Mouse (Mus musculus): ENCODE data around the gene Afmid. TPM values are rescaled to one million over a fixed set of nuclear protein-coding genes. Genes with fewer than 3 reads are reported as not detected.

Afmid gene
- polyA plus RNA-seq, 1 experiment from 2014 or later: 7.1 TPM

- no peak for ATAC-seq (ENCODE audit: low FRiP score)
- no peak overlapping the region for H3K9ac ChIP-seq
- no peak overlapping the region for H3K4me3 ChIP-seq (replicated peaks; ENCODE audit: low read length)
- no peaks in the 10 kb centered on the region for H3K9me3 ChIP-seq (ENCODE audit: control insufficient read depth, low read length)
- H3K4me1 ChIP-seq (replicated peaks; ENCODE audit: control insufficient read depth, insufficient read depth, low read length): peaks cover 3% of the 10 kb centered on the region; the same call in 1 of the 2 replicates
- 56% methylated on average over 8 of the region's 8 CpGs for WGBS
- no peak for DNase-seq (ENCODE audit: low spot score)
- no peak overlapping the region for H3K27ac ChIP-seq
- H3K36me3 ChIP-seq (replicated peaks; ENCODE audit: control insufficient read depth, insufficient read depth): no peaks in the 10 kb centered on the region
- H3K4me2 ChIP-seq (replicated peaks): no peak overlapping the region
- no peaks in the 10 kb centered on the region for H3K27me3 ChIP-seq (ENCODE audit: control insufficient read depth, insufficient read depth, low read length)
These were observed 6.6 kb upstream of the Afmid start for GRCm38 (mm10) chr11:117819095-117819494.

GRCm38 (mm10) chr11:117820173-117820572, 5.6 kb upstream of the Afmid start:
- no peak overlapping the region for H3K4me2 ChIP-seq (replicated peaks)
- peaks cover 9% of the 10 kb centered on the region for H3K4me1 ChIP-seq (replicated peaks; ENCODE audit: control insufficient read depth, insufficient read depth, low read length)
- 94% methylated on average over 7 of the region's 7 CpGs for WGBS
- no peaks in the 10 kb centered on the region for H3K36me3 ChIP-seq (replicated peaks; ENCODE audit: control insufficient read depth, insufficient read depth)
- ATAC-seq (ENCODE audit: low FRiP score) (no peak), DNase-seq (ENCODE audit: low spot score) (no peak)
- H3K4me3 ChIP-seq (replicated peaks; ENCODE audit: low read length): no peak overlapping the region
- no peak overlapping the region for H3K27ac ChIP-seq
- H3K9me3 ChIP-seq (ENCODE audit: control insufficient read depth, low read length): no peaks in the 10 kb centered on the region
- no peaks in the 10 kb centered on the region for H3K27me3 ChIP-seq (ENCODE audit: control insufficient read depth, insufficient read depth, low read length)
- no peak overlapping the region for H3K9ac ChIP-seq

GRCm38 (mm10) chr11:117821868-117822267, 3.9 kb upstream of the Afmid start:
- H3K4me2 ChIP-seq (replicated peaks): no peak overlapping the region
- 85% methylated on average over 9 of the region's 9 CpGs for WGBS
- ATAC-seq (ENCODE audit: low FRiP score): no peak

GRCm38 (mm10) chr11:117822728-117823241, 2.9 kb upstream of the Afmid start:
- no peaks in the 10 kb centered on the region for H3K36me3 ChIP-seq (replicated peaks; ENCODE audit: control insufficient read depth, insufficient read depth)
- ATAC-seq (ENCODE audit: low FRiP score) (no peak), DNase-seq (ENCODE audit: low spot score) (no peak)
- no peak overlapping the region for H3K27ac ChIP-seq
- no peak overlapping the region for H3K9ac ChIP-seq
- H3K4me2 ChIP-seq (replicated peaks): no peak overlapping the region
- peaks cover 23% of the 10 kb centered on the region for H3K4me1 ChIP-seq (replicated peaks; ENCODE audit: control insufficient read depth, insufficient read depth, low read length)
- H3K4me3 ChIP-seq (replicated peaks; ENCODE audit: low read length): no peak overlapping the region
- H3K9me3 ChIP-seq (ENCODE audit: control insufficient read depth, low read length): no peaks in the 10 kb centered on the region
- 89% methylated on average over 7 of the region's 7 CpGs for WGBS
- no peaks in the 10 kb centered on the region for H3K27me3 ChIP-seq (ENCODE audit: control insufficient read depth, insufficient read depth, low read length)

More at GRCm38 (mm10) chr11:117821868-117822267, 3.9 kb upstream of the Afmid start:
- Histone ChIP-seq H3K36me3 (replicated peaks; ENCODE audit: control insufficient read depth, insufficient read depth) (no peaks in the 10 kb centered on the region), H3K4me3 (replicated peaks; ENCODE audit: low read length) (no peak overlapping the region), H3K4me1 (replicated peaks; ENCODE audit: control insufficient read depth, insufficient read depth, low read length) (peaks cover 23% of the 10 kb centered on the region), H3K9ac (no peak overlapping the region), H3K27ac (no peak overlapping the region), H3K9me3 (ENCODE audit: control insufficient read depth, low read length) (no peaks in the 10 kb centered on the region), H3K27me3 (ENCODE audit: control insufficient read depth, insufficient read depth, low read length) (no peaks in the 10 kb centered on the region)
- no peak for DNase-seq (ENCODE audit: low spot score)

DNA sequence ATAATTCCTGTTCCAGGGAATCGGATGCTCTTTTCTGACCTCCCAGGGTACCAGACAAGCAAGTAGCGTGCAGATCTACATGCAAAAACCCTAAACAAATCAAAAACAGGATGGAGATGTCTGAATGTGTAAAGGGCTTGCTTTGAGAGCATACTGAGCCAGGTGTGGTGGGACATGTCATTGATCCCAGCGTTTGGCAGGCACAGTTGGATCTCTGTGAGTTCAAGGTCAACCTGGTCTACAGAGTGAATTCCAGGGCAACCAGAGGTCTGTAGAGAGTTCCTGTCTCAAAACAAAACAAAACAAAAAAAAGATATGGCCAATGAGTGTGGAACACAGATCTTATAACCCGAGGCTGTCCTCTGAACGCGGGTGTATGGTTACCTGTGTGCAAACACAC, 2.3 kb upstream of the Afmid start:
- ATAC-seq (ENCODE audit: low FRiP score): no peak
- WGBS: 96% methylated on average over 6 of the region's 6 CpGs
- Histone ChIP-seq H3K4me2 (replicated peaks) (no peak overlapping the region), H3K4me1 (replicated peaks; ENCODE audit: control insufficient read depth, insufficient read depth, low read length) (peaks cover 23% of the 10 kb centered on the region), H3K27ac (no peak overlapping the region), H3K36me3 (replicated peaks; ENCODE audit: control insufficient read depth, insufficient read depth) (no peaks in the 10 kb centered on the region), H3K9ac (no peak overlapping the region), H3K27me3 (ENCODE audit: control insufficient read depth, insufficient read depth, low read length) (no peaks in the 10 kb centered on the region), H3K4me3 (replicated peaks; ENCODE audit: low read length) (no peak overlapping the region), H3K9me3 (ENCODE audit: control insufficient read depth, low read length) (no peaks in the 10 kb centered on the region)
- no peak for DNase-seq (ENCODE audit: low spot score)

DNA sequence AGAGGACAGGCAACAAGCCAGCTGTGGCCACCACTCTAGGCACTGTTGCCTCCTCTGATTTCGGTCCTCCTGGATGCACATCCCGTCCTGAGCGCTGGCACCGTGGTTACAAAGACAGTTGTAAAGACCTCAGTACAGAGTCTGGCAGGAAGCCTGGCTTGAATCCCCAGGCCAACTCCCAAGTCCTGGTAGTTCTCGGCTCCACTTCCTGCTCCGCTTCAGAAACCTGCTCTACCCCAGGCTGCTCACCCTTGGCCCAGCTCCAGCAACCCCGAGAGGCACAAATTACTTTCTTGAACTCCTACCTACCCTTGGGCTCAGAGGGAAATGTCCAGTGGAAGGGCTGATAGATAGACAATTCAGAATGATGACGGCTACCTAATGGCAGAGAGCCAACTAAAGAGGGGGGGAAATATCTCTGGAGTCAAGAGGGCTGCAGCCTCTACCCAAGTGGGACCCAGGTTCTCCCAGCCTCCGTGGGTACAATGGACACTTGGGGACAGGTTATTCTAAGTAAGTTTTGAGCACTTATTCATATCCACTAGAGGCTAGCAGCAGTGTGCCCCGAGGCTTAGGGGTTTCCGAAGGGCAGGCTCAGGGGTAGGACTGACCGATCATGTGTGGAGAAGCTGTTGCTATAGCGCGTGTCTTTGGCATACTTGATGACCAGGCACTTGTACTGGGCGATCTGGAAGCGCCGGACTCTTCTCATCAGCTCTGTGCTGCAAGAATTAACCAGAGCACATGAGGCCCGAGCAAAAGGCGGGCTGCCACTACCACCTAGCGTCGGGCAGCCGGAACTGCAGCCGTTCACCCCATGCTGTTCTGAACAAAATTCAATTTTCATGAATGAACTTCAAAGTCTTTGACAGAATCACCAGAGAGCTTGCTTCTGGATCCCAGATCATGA, 1.4 kb upstream of the Afmid start:
- Histone ChIP-seq H3K4me3 (replicated peaks; ENCODE audit: low read length) (peak overlapping the region; percentile 35), H3K27me3 (ENCODE audit: control insufficient read depth, insufficient read depth, low read length) (no peaks in the 10 kb centered on the region), H3K9ac (peak overlapping the region; percentile 11; the same call in 1 of the 2 replicates), H3K4me1 (replicated peaks; ENCODE audit: control insufficient read depth, insufficient read depth, low read length) (peaks cover 29% of the 10 kb centered on the region), H3K27ac (no peak overlapping the region), H3K36me3 (replicated peaks; ENCODE audit: control insufficient read depth, insufficient read depth) (no peaks in the 10 kb centered on the region), H3K4me2 (replicated peaks) (peak overlapping the region; percentile 67), H3K9me3 (ENCODE audit: control insufficient read depth, low read length) (no peaks in the 10 kb centered on the region)
- 18% methylated on average over 23 of the region's 23 CpGs for WGBS
- DNase-seq (ENCODE audit: low spot score): peak; percentile 89
- peak; percentile 76 for ATAC-seq (ENCODE audit: low FRiP score)

DNA sequence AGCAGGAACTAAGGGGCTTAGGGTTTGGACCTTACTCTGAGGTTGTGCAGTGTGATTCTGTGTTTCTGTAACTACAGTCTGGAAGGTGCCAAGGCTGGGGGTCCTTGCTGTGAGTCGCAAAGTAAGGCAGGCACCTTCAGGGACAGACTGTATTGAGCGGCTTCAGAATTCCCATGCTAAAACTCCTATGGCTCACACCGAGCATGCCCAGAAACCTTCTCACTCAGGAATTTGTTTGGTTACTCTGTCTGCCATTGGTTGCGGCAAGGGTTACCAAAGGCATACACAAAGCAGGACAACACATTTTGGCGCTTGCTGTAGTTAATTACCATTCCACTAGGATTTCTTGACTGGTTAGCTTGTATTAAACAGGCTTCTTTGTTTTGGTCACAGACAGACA, 440 bp downstream of the Afmid start:
- Histone ChIP-seq H3K27ac (peak overlapping the region; percentile 60; the same call in 1 of the 2 replicates), H3K9me3 (ENCODE audit: control insufficient read depth, low read length) (no peaks in the 10 kb centered on the region), H3K27me3 (ENCODE audit: control insufficient read depth, insufficient read depth, low read length) (no peaks in the 10 kb centered on the region), H3K4me2 (replicated peaks) (peak overlapping the region; percentile 67), H3K9ac (peak overlapping the region; percentile 50), H3K36me3 (replicated peaks; ENCODE audit: control insufficient read depth, insufficient read depth) (no peaks in the 10 kb centered on the region), H3K4me3 (replicated peaks; ENCODE audit: low read length) (peak overlapping the region; percentile 35), H3K4me1 (replicated peaks; ENCODE audit: control insufficient read depth, insufficient read depth, low read length) (peaks cover 31% of the 10 kb centered on the region)
- peak; percentile 37 for DNase-seq (ENCODE audit: low spot score)
- WGBS: 10% methylated on average over 5 of the region's 5 CpGs
- no peak for ATAC-seq (ENCODE audit: low FRiP score)

DNA sequence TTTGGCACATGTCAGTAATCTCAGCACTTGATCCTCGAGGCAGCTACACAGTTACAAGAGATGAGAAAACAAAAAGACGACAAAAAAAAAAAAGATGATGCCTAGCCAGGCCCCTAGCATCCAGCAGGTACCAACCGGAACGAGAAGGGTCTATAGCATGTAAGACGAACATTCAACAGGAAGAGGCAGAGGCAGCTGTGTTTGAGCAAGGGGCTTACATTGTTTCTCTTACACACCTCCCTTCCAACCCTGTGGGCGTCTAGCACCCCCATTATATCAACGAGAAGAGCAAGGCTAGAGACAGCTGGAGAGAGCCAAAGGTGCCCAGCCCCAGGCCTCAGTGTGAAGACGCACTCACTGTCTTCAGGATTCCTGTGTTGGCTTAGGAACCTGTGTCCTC, 1.2 kb downstream of the Afmid start:
- Histone ChIP-seq H3K27me3 (ENCODE audit: control insufficient read depth, insufficient read depth, low read length) (no peaks in the 10 kb centered on the region), H3K36me3 (replicated peaks; ENCODE audit: control insufficient read depth, insufficient read depth) (no peaks in the 10 kb centered on the region), H3K4me1 (replicated peaks; ENCODE audit: control insufficient read depth, insufficient read depth, low read length) (peaks cover 31% of the 10 kb centered on the region), H3K9me3 (ENCODE audit: control insufficient read depth, low read length) (no peaks in the 10 kb centered on the region), H3K4me2 (replicated peaks) (no peak overlapping the region), H3K4me3 (replicated peaks; ENCODE audit: low read length) (no peak overlapping the region), H3K9ac (no peak overlapping the region), H3K27ac (no peak overlapping the region)
- ATAC-seq (ENCODE audit: low FRiP score) (no peak), DNase-seq (ENCODE audit: low spot score) (no peak)
- WGBS: 73% methylated on average over 8 of the region's 8 CpGs

DNA sequence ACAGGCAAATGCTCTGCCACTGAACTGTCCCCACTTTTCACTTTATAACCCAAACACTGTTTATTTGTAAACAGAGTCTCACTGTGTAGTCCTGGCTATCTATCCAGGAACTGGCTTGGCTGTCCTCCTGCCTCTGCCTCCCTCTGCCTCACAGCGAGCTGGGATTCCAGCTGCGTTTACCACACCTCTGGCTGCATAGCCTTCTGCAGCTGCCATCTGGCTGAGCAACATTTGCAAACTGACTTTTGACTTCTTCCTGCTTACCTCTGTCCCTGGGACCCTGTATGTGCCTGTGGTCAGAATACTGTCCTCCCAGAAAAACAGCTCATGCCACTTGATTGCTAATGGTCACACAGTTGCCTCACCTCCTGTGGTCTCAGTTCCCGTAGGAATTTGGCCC, 1.7 kb downstream of the Afmid start:
- H3K4me1 ChIP-seq (replicated peaks; ENCODE audit: control insufficient read depth, insufficient read depth, low read length): peaks cover 31% of the 10 kb centered on the region

More for the DNA sequence above, 1.7 kb downstream of the Afmid start:
- DNase-seq (ENCODE audit: low spot score) (no peak), ATAC-seq (ENCODE audit: low FRiP score) (no peak)
- Histone ChIP-seq H3K4me2 (replicated peaks) (no peak overlapping the region), H3K4me3 (replicated peaks; ENCODE audit: low read length) (no peak overlapping the region), H3K9ac (no peak overlapping the region), H3K27ac (no peak overlapping the region), H3K36me3 (replicated peaks; ENCODE audit: control insufficient read depth, insufficient read depth) (no peaks in the 10 kb centered on the region), H3K9me3 (ENCODE audit: control insufficient read depth, low read length) (no peaks in the 10 kb centered on the region), H3K27me3 (ENCODE audit: control insufficient read depth, insufficient read depth, low read length) (no peaks in the 10 kb centered on the region)
- 73% methylated on average over 3 of the region's 3 CpGs for WGBS

All from hindbrain, embryonic 14.5 days (tissue).